Mouse (Mus musculus): Measurements from ENCODE around the gene Asprv1. TPM values are rescaled to one million over a fixed set of nuclear protein-coding genes. Genes with fewer than 3 reads are reported as not detected.

The Asprv1 gene
- polyA plus RNA-seq, 1 experiment from 2014 or later: 3.8 TPM

DNA sequence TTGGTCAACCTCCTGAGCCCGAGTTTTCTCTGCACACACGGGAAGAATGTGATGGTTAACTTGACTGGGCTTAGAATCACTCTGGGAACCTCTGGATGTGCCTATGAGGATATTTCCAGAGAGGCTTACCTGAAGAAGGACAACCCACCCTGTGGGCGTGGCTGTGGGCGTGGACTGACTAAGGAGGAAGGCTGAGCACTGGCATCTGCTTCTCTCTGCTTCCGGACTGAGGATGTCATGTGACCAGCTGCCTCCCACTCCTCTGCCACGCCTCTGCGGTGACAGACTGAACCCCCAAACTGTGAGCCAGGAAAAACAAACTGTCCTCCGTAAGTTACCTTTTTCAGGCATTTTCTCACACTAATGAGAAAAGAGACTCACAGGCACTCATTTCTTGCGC lies 33.3 kb upstream of the Asprv1 start:
- Histone ChIP-seq H3K9me3 (0 out of 2 replicates have a peak, but pooled peaks cover 4% of the 10 kb centered on the region), H3K36me3 (no peaks in the 10 kb centered on the region), H3K27ac (no peak overlapping the region), H3K27me3 (0 out of 2 replicates have a peak, but pooled peaks cover 3% of the 10 kb centered on the region), H3K4me3 (peak overlapping the region; percentile 5; the same call in 1 of the 2 replicates), H3K9ac (no peak overlapping the region), H3K4me1 (peaks cover 4% of the 10 kb centered on the region), H3K4me2 (replicated peaks) (peak overlapping the region; percentile 35)
- no peak for ATAC-seq (ENCODE audit: low FRiP score, low read depth)
- WGBS: 18% methylated on average over 9 of the region's 9 CpGs

- ATAC-seq (ENCODE audit: low FRiP score, low read depth): no peak
- Histone ChIP-seq H3K4me2 (replicated peaks) (no peak overlapping the region), H3K9ac (no peak overlapping the region), H3K4me1 (peaks cover 12% of the 10 kb centered on the region), H3K36me3 (no peaks in the 10 kb centered on the region), H3K27ac (no peak overlapping the region), H3K9me3 (peaks cover 1% of the 10 kb centered on the region; the same call in 1 of the 2 replicates), H3K27me3 (0 out of 2 replicates have a peak, but pooled peaks cover 3% of the 10 kb centered on the region), H3K4me3 (no peak overlapping the region)
- 80% methylated on average over 17 of the region's 17 CpGs for WGBS
Observed at GRCm38 (mm10) chr6:86595865-86596440, 32.0 kb upstream of the Asprv1 start.

GRCm38 (mm10) chr6:86598742-86599193 lies 29.2 kb upstream of the Asprv1 start:
- Histone ChIP-seq H3K4me1 (peaks cover 12% of the 10 kb centered on the region), H3K9me3 (peaks cover 3% of the 10 kb centered on the region; the same call in 1 of the 2 replicates), H3K4me3 (no peak overlapping the region), H3K9ac (no peak overlapping the region), H3K27me3 (0 out of 2 replicates have a peak, but pooled peaks cover 3% of the 10 kb centered on the region), H3K36me3 (no peaks in the 10 kb centered on the region), H3K4me2 (replicated peaks) (no peak overlapping the region), H3K27ac (no peak overlapping the region)
- ATAC-seq (ENCODE audit: low FRiP score, low read depth): no peak
- 72% methylated on average over 5 of the region's 5 CpGs for WGBS

- no peaks in the 10 kb centered on the region for H3K36me3 ChIP-seq
- H3K4me1 ChIP-seq: peaks cover 12% of the 10 kb centered on the region
- H3K4me2 ChIP-seq (replicated peaks): no peak overlapping the region
- no peak overlapping the region for H3K9ac ChIP-seq
- peak overlapping the region; percentile 33; the same call in 1 of the 2 replicates for H3K27ac ChIP-seq
- ATAC-seq (ENCODE audit: low FRiP score, low read depth): peak; percentile 28; the same call in 1 of the 2 replicates
- peaks cover 3% of the 10 kb centered on the region; the same call in 1 of the 2 replicates for H3K9me3 ChIP-seq
- no peak overlapping the region for H3K4me3 ChIP-seq
- 0 out of 2 replicates have a peak, but pooled peaks cover 3% of the 10 kb centered on the region for H3K27me3 ChIP-seq
- WGBS: 21% methylated on average over 4 of the region's 4 CpGs
Observed at GRCm38 (mm10) chr6:86599197-86599596, 28.8 kb upstream of the Asprv1 start.

DNA sequence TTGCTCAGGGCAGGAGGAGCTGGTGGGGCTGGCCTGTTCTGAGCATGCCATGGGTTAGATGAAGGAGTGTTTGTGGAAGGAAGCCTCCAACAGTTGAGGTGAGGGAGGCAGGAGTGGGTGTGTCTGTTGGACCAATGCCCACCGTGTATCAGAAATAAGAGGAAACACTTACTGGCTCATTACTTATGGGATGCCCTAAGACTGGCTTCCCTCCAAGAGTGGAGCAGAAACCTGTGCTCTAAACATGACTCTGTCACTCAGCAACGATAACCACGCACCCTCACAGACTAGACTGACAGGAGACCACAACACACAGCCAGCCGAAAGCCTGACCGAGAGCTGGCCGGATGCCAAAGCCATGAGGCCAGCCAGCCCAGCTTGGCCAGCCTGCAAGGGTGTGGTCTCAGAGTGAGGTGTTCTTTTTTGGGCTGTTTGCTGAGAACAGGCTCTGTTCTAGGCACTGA lies 28.0 kb upstream of the Asprv1 start:
- H3K9me3 ChIP-seq: peaks cover 3% of the 10 kb centered on the region; the same call in 1 of the 2 replicates
- ATAC-seq (ENCODE audit: low FRiP score, low read depth): peak; percentile 58
- peak overlapping the region; percentile 33; the same call in 1 of the 2 replicates for H3K27ac ChIP-seq
- H3K4me2 ChIP-seq (replicated peaks): 0 out of 2 replicates have a peak overlapping the region, but pooled peaks have one; percentile 9
- peaks cover 12% of the 10 kb centered on the region for H3K4me1 ChIP-seq
- H3K36me3 ChIP-seq: no peaks in the 10 kb centered on the region
- WGBS: 43% methylated on average over 6 of the region's 6 CpGs
- no peak overlapping the region for H3K4me3 ChIP-seq
- no peak overlapping the region for H3K9ac ChIP-seq
- 0 out of 2 replicates have a peak, but pooled peaks cover 3% of the 10 kb centered on the region for H3K27me3 ChIP-seq

DNA sequence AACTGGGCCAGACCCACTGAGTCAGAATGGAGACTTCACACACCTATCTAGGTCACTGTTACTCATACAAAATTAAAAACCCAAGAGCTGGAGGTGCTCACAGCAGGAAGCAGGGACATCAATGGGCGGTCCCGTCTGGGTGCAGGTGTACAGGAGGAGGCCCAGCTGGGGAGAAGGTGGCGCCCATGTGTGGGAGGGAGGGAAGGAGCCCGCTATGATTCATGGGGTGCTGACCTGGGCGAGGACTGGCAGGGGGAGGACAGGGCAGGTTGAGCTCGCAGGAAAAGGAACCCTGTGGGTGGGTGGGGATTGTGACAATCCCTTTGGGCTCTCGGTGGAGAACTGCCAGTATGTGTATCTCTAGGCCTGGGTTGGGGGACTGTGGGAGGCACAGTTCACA lies 22.7 kb upstream of the Asprv1 start:
- Histone ChIP-seq H3K36me3 (no peaks in the 10 kb centered on the region), H3K4me3 (no peak overlapping the region), H3K27me3 (no peaks in the 10 kb centered on the region), H3K9me3 (peaks cover 3% of the 10 kb centered on the region; the same call in 1 of the 2 replicates), H3K27ac (no peak overlapping the region), H3K4me1 (peaks cover 2% of the 10 kb centered on the region), H3K9ac (no peak overlapping the region), H3K4me2 (replicated peaks) (no peak overlapping the region)
- 67% methylated on average over 7 of the region's 7 CpGs for WGBS
- no peak for ATAC-seq (ENCODE audit: low FRiP score, low read depth)

DNA sequence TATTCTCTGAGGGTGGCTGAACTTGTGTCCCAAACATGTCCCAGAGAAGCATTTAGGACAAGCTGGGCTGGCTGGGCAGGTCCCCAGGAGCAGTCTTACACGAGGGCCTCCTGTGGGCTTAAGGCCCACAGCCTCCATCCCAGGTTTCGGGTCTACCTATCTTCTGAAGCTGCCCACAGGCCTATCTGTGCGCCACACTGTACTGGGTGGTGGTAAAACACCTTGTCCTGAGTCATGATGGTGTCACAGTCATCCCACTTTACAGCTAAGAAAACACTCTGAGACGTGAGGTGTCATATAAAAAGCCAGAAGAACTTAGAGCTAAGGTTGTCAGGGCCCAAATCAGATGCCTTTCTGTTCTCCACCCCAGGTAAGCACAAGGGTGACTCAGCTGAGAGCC lies 21.7 kb upstream of the Asprv1 start:
- no peaks in the 10 kb centered on the region for H3K36me3 ChIP-seq
- no peak overlapping the region for H3K9ac ChIP-seq
- H3K27me3 ChIP-seq: no peaks in the 10 kb centered on the region
- H3K9me3 ChIP-seq: no peaks in the 10 kb centered on the region
- H3K4me2 ChIP-seq (replicated peaks): no peak overlapping the region
- H3K4me1 ChIP-seq: peaks cover 6% of the 10 kb centered on the region
- 84% methylated on average over 4 of the region's 4 CpGs for WGBS
- H3K27ac ChIP-seq: no peak overlapping the region
- ATAC-seq (ENCODE audit: low FRiP score, low read depth): no peak
- H3K4me3 ChIP-seq: no peak overlapping the region

DNA sequence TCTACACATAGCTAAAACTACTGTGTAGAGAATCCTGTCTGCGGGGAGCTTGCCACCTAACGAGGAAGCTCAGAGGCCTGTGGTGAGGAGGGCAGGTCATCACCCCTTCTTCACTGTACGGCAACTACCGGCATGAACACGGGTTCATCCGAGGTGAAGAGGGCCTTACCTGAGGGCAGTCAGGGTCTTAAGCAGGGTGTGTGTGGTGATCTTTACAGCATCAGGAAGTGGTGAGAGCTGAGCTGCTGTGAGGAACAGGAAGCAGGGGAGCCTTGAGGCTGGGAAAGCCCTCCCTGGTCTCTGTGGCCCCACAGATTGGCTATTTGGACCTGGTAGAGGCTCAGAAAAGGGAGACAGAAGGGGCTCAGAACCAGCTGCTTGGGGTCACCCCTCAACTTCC lies 20.5 kb upstream of the Asprv1 start:
- no peak for ATAC-seq (ENCODE audit: low FRiP score, low read depth)
- Histone ChIP-seq H3K9ac (no peak overlapping the region), H3K36me3 (no peaks in the 10 kb centered on the region), H3K27ac (no peak overlapping the region), H3K4me2 (replicated peaks) (no peak overlapping the region), H3K4me1 (peaks cover 6% of the 10 kb centered on the region), H3K27me3 (no peaks in the 10 kb centered on the region), H3K4me3 (no peak overlapping the region), H3K9me3 (no peaks in the 10 kb centered on the region)
- WGBS: 62% methylated on average over 6 of the region's 6 CpGs

GRCm38 (mm10) chr6:86609235-86609634 lies 18.7 kb upstream of the Asprv1 start:
- H3K4me2 ChIP-seq (replicated peaks): no peak overlapping the region
- 92% methylated on average over 6 of the region's 6 CpGs for WGBS
- ATAC-seq (ENCODE audit: low FRiP score, low read depth): no peak
- peaks cover 6% of the 10 kb centered on the region for H3K4me1 ChIP-seq
- H3K36me3 ChIP-seq: no peaks in the 10 kb centered on the region
- no peak overlapping the region for H3K9ac ChIP-seq
- H3K27me3 ChIP-seq: no peaks in the 10 kb centered on the region
- H3K9me3 ChIP-seq: no peaks in the 10 kb centered on the region
- no peak overlapping the region for H3K4me3 ChIP-seq
- no peak overlapping the region for H3K27ac ChIP-seq

GRCm38 (mm10) chr6:86610714-86611113 lies 17.2 kb upstream of the Asprv1 start:
- no peak overlapping the region for H3K4me2 ChIP-seq (replicated peaks)
- H3K4me1 ChIP-seq: peaks cover 6% of the 10 kb centered on the region
- H3K27me3 ChIP-seq: 0 out of 2 replicates have a peak, but pooled peaks cover 5% of the 10 kb centered on the region
- no peak overlapping the region for H3K9ac ChIP-seq
- no peak for ATAC-seq (ENCODE audit: low FRiP score, low read depth)
- 42% methylated on average over 5 of the region's 5 CpGs for WGBS
- no peak overlapping the region for H3K27ac ChIP-seq
- no peaks in the 10 kb centered on the region for H3K9me3 ChIP-seq
- H3K4me3 ChIP-seq: no peak overlapping the region
- no peaks in the 10 kb centered on the region for H3K36me3 ChIP-seq

DNA sequence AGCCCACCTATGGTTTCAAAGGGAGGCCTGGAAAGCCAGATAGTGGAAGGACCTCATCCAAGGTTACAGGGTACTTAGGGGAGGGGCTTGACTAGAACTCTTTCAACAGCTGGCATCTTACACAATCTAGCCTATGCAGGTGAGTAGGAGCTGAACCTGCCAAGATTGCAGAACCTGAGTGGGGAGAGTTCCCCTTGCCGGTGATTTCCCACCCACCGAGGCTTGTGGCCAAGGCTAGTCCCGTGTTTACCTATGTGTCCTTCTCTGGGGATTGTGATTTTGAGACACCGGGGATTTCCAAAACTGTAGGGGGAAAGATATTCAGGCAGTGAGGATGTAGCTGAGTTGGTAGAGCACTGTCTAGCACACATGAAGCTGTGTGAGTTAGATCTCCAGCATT lies 12.7 kb upstream of the Asprv1 start:
- no peak overlapping the region for H3K9ac ChIP-seq
- H3K4me3 ChIP-seq: no peak overlapping the region
- ATAC-seq (ENCODE audit: low FRiP score, low read depth): no peak
- H3K27me3 ChIP-seq: 0 out of 2 replicates have a peak, but pooled peaks cover 5% of the 10 kb centered on the region
- H3K36me3 ChIP-seq: no peaks in the 10 kb centered on the region
- no peak overlapping the region for H3K27ac ChIP-seq
- H3K4me2 ChIP-seq (replicated peaks): no peak overlapping the region
- WGBS: 83% methylated on average over 4 of the region's 4 CpGs
- no peaks in the 10 kb centered on the region for H3K9me3 ChIP-seq
- H3K4me1 ChIP-seq: peaks cover 6% of the 10 kb centered on the region

- H3K9ac ChIP-seq: no peak overlapping the region
- H3K4me1 ChIP-seq: peaks cover 36% of the 10 kb centered on the region
- 67% methylated on average over 4 of the region's 4 CpGs for WGBS
- H3K4me2 ChIP-seq (replicated peaks): peak overlapping the region; percentile 47
- peaks cover 34% of the 10 kb centered on the region for H3K27me3 ChIP-seq
- H3K36me3 ChIP-seq: no peaks in the 10 kb centered on the region
- no peak for ATAC-seq (ENCODE audit: low FRiP score, low read depth)
- no peak overlapping the region for H3K4me3 ChIP-seq
- no peak overlapping the region for H3K27ac ChIP-seq
- no peaks in the 10 kb centered on the region for H3K9me3 ChIP-seq
Observed at GRCm38 (mm10) chr6:86623201-86623600, 4.8 kb upstream of the Asprv1 start.
